Mouse (Mus musculus) lung, embryonic 16.5 days (tissue): ENCODE measurements around the gene Smco3. TPM values are rescaled to one million over a fixed set of nuclear protein-coding genes. Genes with fewer than 3 reads are reported as not detected.

Experiments used
- ATAC-seq: fragments of 200-750 bp; cut with Nextera tagmentation; 2 replicates; pipeline ENCODE4 v1.8.0; 2017; ENCODE audit warnings: low read depth, mild to moderate bottlenecking, moderate library complexity
- H3K27ac ChIP-seq: fragments of 300-500 bp; sonication (generic); 2 replicates; pipeline ENCODE4 v1.5.1; 2014; ENCODE audit warnings: mild to moderate bottlenecking, control low read depth, low read length
- H3K27me3 ChIP-seq: fragments of 300-500 bp; sonication (generic); 2 replicates; pipeline ENCODE4 v1.6.1; 2014; ENCODE audit warnings: low read depth, low read length, mixed read lengths; ENCODE audit not compliant: control insufficient read depth, insufficient read depth
- H3K36me3 ChIP-seq: fragments of 300-500 bp; sonication (generic); 2 replicates; pipeline ENCODE4 v1.6.1; 2014; ENCODE audit warnings: low read length; ENCODE audit not compliant: control insufficient read depth, insufficient read depth
- H3K4me1 ChIP-seq: fragments of 300-500 bp; sonication (generic); replicated peaks from 2 replicates; pipeline ENCODE4 v1.6.1; 2014; ENCODE audit warnings: low read length, mixed read lengths; ENCODE audit not compliant: control insufficient read depth, insufficient read depth
- H3K4me2 ChIP-seq: fragments of 300-500 bp; sonication (generic); 2 replicates; pipeline ENCODE4 v1.6.1; 2014; ENCODE audit warnings: low read depth, low read length, control low read depth
- H3K4me3 ChIP-seq: fragments of 300-500 bp; sonication (generic); 2 replicates; pipeline ENCODE4 v1.5.1; 2014; ENCODE audit warnings: mild to moderate bottlenecking, low read length, control low read depth
- H3K9ac ChIP-seq: fragments of 300-500 bp; sonication (generic); 2 replicates; pipeline ENCODE4 v1.6.1; 2014; ENCODE audit warnings: low read length, control low read depth
- H3K9me3 ChIP-seq: fragments of 300-500 bp; sonication (generic); 2 replicates; pipeline ENCODE4 v1.6.1; 2016; ENCODE audit warnings: low read length; ENCODE audit not compliant: control insufficient read depth
- WGBS: fragments of 180-500 bp; shearing (Covaris S2); extraction: QIAGEN DNeasy Blood & Tissue Kit; methylation state at CpG from one replicate; pipeline ENCODE4 v1.1.7; 2014; 5-methylcytosine and 5-hydroxymethylcytosine counted together
- polyA plus RNA-seq: library from polyadenylated mRNA; unstranded; fragments of >200 nt; fragmentation: Nextera tagmentation; extraction: Ambion mirVana; gene quantifications from 2 replicates; pipeline ENCODE4 v1.2.1, GENCODE M21; 2015

Gene Smco3
- polyA plus RNA-seq, 1 experiment from 2014 or later, result 3.3 TPM

DNA sequence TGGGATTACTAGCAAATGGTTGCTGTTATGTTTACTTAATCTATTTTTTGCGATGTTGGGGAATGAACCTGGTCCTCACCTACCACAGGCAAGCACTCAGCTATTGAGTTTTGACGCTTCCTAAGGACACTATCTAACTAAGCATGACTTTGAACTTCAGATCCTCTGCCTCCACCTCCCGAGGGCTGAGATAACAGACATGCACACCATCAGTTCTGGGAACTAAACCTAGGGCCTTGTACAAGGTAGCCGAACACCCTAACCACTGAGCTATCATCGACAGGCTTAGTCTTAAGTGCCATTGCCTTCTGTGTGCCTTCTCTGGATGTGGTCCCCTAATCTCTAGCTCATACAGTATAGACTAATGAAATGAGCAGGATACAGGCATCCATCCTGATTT, 30.1 kb upstream of the Smco3 start:
- Histone ChIP-seq H3K9ac (no peak overlapping the region), H3K4me3 (no peak overlapping the region), H3K4me1 (peaks cover 7% of the 10 kb centered on the region; the same call in 1 of the 2 replicates), H3K36me3 (no peaks in the 10 kb centered on the region), H3K27me3 (no peaks in the 10 kb centered on the region), H3K9me3 (no peaks in the 10 kb centered on the region), H3K4me2 (no peak overlapping the region), H3K27ac (no peak overlapping the region)
- WGBS, result 83% methylated on average over 5 of the region's 5 CpGs
- ATAC-seq, result no peak

DNA sequence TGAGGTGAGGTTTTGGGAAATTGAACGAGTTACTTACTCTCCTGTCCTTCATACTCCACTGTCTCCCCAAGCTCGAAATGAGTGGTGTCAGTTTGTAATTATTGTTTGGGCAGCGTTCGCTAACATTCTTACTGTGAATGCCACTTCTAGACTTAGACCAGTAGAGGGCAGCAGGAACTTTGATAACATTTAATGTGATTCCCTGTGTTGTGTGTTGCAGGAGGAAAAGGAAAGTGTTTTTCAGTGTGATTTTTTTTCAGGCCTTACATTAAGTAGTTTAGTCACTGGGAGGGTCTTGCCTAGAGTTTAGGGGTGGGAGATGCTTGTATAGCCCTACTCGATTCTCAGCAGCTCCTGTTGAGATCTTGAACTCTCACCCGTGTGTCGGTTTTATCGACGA, 25.8 kb upstream of the Smco3 start:
- peak overlapping the region; percentile 32 for H3K4me2 ChIP-seq
- peak overlapping the region; percentile 26; the same call in 1 of the 2 replicates for H3K27ac ChIP-seq
- 26% methylated on average over 9 of the region's 9 CpGs for WGBS

DNA sequence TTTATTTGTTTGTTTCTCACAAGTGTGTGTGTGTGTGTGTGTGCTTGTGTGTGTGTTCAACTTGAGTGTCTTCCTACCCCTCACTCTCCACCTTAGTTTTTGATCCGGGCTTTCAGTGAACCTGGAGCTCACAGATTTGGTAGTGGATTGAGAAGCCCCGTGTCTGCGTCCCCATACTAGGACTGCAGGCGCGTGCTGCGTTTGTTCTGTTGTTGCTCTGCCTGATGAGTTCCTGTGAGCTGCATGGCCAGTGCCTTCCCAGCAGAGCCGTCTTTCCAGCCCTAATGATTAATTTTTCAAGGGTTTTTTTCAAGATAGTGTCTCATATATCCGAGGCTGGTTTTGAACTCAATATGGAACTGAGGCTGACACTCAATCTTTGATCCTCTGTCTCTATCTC, 23.2 kb upstream of the Smco3 start:
- Histone ChIP-seq H3K4me3 (no peak overlapping the region), H3K4me1 (peaks cover 35% of the 10 kb centered on the region), H3K36me3 (no peaks in the 10 kb centered on the region), H3K9ac (peak overlapping the region; percentile 8; the same call in 1 of the 2 replicates), H3K4me2 (no peak overlapping the region), H3K9me3 (no peaks in the 10 kb centered on the region), H3K27me3 (no peaks in the 10 kb centered on the region), H3K27ac (peak overlapping the region; percentile 98)
- ATAC-seq, result peak; percentile 30; the same call in 1 of the 2 replicates
- 22% methylated on average over 8 of the region's 8 CpGs for WGBS

More for the DNA sequence above, 25.8 kb upstream of the Smco3 start:
- Histone ChIP-seq H3K27me3 (no peaks in the 10 kb centered on the region), H3K9me3 (no peaks in the 10 kb centered on the region), H3K9ac (peak overlapping the region; percentile 32; the same call in 1 of the 2 replicates), H3K36me3 (no peaks in the 10 kb centered on the region), H3K4me3 (no peak overlapping the region), H3K4me1 (peaks cover 28% of the 10 kb centered on the region)
- ATAC-seq, result peak; percentile 8; the same call in 1 of the 2 replicates

DNA sequence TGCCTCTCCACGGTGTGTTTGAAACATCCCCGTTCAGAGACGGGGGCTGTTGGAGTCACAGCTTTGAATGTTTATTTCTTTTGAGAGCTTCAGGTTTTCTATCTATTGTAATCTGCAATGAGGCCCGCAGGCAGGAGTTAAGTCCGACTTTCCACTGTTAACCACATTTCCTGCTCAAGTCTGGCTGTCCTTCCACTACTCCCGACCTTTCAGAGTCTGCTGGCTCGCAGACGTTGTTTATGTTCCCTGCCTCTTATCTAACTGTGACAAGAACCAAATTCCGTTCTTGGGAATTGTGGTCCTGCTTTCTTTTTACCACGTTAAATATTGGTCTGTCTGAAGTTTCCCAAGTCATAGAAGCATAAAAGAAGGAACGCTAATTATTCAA, 22.6 kb upstream of the Smco3 start:
- peak overlapping the region; percentile 59 for H3K9ac ChIP-seq
- peak overlapping the region; percentile 33 for H3K4me3 ChIP-seq
- H3K27me3 ChIP-seq, result no peaks in the 10 kb centered on the region
- H3K4me1 ChIP-seq, result peaks cover 35% of the 10 kb centered on the region
- no peaks in the 10 kb centered on the region for H3K36me3 ChIP-seq
- 4% methylated on average over 11 of the region's 11 CpGs for WGBS
- peak overlapping the region; percentile 49 for H3K4me2 ChIP-seq
- H3K9me3 ChIP-seq, result no peaks in the 10 kb centered on the region
- peak; percentile 75 for ATAC-seq
- H3K27ac ChIP-seq, result peak overlapping the region; percentile 98

DNA sequence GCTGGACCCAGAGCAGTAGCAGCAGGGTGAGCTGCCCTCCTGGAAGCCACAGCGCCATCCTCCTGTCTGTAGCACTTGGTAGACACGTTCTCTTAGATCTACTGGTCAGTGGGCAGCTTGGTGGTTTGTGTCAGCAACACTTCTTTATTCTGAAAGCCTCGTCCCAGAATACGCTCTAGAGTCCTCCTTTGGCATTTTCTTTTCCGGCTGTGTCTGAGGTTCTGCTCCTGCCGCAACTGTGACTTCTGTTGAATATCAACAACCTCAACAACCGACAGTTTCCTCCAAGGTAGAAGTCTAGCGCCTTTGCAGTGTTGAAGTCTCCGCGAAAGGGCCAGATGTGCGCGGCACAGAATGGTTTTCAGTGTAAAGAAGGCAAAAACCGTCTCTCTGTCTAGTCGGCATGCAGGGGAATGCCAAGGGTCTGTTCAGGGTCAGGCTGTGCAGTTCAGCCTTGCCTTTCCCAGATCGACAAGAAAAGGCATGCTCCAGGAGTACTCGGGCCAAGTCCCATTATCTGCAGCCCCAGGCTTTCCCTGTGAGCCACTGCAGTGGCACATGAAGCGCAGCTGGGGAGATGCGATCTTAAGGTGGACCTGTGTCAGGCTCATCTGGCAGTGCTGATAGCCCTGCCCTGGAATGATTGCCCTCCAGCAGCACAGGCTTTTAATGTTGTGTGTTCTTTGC, 22.1 kb upstream of the Smco3 start, which contains the start of gene Art4:
TSS of gene Art4 (minus strand) at position 548 of the 687 bp plus-strand sequence.
- H3K9ac ChIP-seq, result peak within 1 kb of the TSS; percentile 59
- peak; percentile 44 for ATAC-seq
- H3K36me3 ChIP-seq, result no peaks in the 10 kb centered on the region
- no peaks in the 10 kb centered on the region for H3K9me3 ChIP-seq
- peak within 1 kb of the TSS; percentile 55 for H3K4me2 ChIP-seq
- peaks cover 38% of the 10 kb centered on the region for H3K4me1 ChIP-seq
- peak within 1 kb of the TSS; percentile 98 for H3K27ac ChIP-seq
- WGBS, result 16% methylated on average over 18 of the region's 18 CpGs
- H3K4me3 ChIP-seq, result peak within 1 kb of the TSS; percentile 33
- no peaks in the 10 kb centered on the region for H3K27me3 ChIP-seq

DNA sequence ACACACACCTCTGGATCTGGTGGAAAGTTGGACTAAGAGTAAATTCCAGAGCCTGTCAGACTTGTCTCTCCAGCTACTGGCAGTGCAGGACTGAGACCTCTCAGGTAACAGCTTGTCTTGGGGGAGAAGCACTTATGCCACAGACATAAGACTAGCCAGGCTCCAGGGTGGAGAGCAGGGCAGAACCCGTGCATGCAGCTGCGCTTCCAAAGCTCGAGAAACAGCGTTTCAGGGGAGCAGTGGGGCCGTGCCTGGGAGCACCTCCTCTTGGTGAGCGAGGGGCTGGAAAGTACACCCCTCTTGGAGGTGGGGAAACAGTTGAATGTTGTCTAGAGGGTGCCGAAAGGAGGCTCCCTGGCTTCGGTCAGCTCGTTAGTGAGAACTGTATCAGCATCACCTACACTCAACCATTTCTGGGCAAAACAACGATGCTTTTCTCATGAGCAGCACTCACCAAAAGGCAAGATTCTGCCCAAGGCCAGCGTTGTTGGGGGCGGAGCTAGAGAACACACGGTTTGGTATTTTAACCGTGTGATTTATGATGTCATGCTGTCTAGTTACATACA, 20.9 kb upstream of the Smco3 start:
- ATAC-seq, result peak; percentile 61
- Histone ChIP-seq H3K4me1 (peaks cover 38% of the 10 kb centered on the region), H3K9ac (peak overlapping the region; percentile 61), H3K4me2 (peak overlapping the region; percentile 55), H3K9me3 (no peaks in the 10 kb centered on the region), H3K27me3 (no peaks in the 10 kb centered on the region), H3K36me3 (no peaks in the 10 kb centered on the region), H3K27ac (peak overlapping the region; percentile 89), H3K4me3 (peak overlapping the region; percentile 39)
- WGBS, result 22% methylated on average over 14 of the region's 14 CpGs

DNA sequence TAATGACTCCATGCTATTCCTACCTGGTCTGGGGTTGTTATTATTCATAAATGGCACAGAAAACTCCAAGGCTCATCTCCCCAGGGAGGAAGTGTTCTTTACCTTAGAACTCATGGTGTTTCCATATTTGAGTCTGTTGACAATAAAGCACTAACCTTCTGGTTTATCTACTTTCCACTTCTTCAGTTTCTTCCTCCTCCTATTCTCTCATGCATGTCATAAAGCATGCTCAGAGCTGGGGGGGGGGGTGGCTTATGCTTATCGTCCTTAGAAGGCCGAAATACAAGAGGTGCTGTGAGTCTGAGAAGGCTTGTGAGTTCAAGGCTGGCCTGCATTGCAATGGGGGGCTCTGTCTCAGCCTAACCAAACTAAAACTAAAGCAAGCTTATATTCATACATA, 19.9 kb upstream of the Smco3 start:
- H3K4me1 ChIP-seq, result peaks cover 38% of the 10 kb centered on the region
- peak overlapping the region; percentile 55; the same call in 1 of the 2 replicates for H3K4me2 ChIP-seq
- H3K27me3 ChIP-seq, result no peaks in the 10 kb centered on the region
- H3K9me3 ChIP-seq, result no peaks in the 10 kb centered on the region
- no peak overlapping the region for H3K9ac ChIP-seq
- 56% methylated on average over 2 of the region's 2 CpGs for WGBS
- ATAC-seq, result no peak
- H3K36me3 ChIP-seq, result no peaks in the 10 kb centered on the region
- H3K27ac ChIP-seq, result no peak overlapping the region; the same call in 1 of the 2 replicates
- no peak overlapping the region for H3K4me3 ChIP-seq

DNA sequence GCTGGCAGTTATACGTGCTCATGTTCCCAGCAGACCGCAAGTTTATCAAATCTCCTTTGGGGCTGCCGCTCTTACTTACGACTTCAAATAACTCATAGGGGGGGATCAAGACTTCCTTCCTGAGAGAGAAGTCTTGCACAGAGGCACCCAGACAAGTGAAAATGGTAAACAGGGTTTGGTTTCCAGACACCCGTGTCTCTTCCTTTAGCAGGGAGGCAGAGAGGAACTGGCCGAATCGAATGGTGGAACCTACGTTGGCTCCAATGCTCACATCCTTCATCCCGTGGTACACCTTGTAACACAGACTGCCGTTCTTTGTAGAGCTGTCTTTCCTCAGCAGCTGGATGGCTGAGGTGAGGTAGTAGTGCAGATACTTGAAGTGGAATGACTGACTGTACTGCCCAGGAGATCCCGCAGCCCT, 19.1 kb upstream of the Smco3 start:
- ATAC-seq, result no peak
- Histone ChIP-seq H3K9ac (no peak overlapping the region), H3K36me3 (no peaks in the 10 kb centered on the region), H3K9me3 (no peaks in the 10 kb centered on the region), H3K4me2 (no peak overlapping the region), H3K27me3 (no peaks in the 10 kb centered on the region), H3K4me1 (peaks cover 35% of the 10 kb centered on the region), H3K4me3 (no peak overlapping the region), H3K27ac (no peak overlapping the region)
- WGBS, result 79% methylated on average over 11 of the region's 11 CpGs

DNA sequence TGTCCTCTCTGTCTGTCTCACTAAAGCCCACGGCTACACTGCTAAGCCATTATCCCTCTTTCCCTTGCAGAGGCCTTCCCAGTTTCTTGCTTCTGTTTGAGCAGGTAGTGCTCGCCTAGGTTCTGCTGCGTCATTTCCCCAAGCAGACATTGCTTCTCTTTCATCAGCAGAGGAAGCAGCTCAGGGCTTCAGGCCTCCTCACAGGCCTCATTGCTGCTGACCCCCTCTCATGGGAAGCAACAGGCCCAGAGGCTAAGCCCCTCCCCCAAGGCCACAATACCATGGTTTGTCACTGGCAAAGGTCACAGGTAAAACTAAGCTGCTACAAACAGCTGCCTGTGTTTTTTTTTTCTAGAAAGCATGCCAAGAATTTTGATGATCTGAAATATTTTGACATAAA, 17.5 kb upstream of the Smco3 start:
- Histone ChIP-seq H3K27ac (peak overlapping the region; percentile 28; the same call in 1 of the 2 replicates), H3K4me3 (no peak overlapping the region), H3K27me3 (no peaks in the 10 kb centered on the region), H3K36me3 (no peaks in the 10 kb centered on the region), H3K9me3 (no peaks in the 10 kb centered on the region), H3K4me2 (no peak overlapping the region), H3K4me1 (peaks cover 25% of the 10 kb centered on the region), H3K9ac (no peak overlapping the region)
- no peak for ATAC-seq
- WGBS, result 35% methylated on average over 3 of the region's 3 CpGs
